Mouse (Mus musculus) intestine, embryonic 14.5 days (tissue): ENCODE results near the gene Map3k5. TPM values are rescaled to one million over a fixed set of nuclear protein-coding genes. Genes with fewer than 3 reads are reported as not detected.

Experiments used
- ATAC-seq: fragments of 200-750 bp; cut with Nextera tagmentation; replicated peaks from 2 replicates; pipeline ENCODE4 v1.8.0; 2017; ENCODE audit warnings: low read depth, moderate number of reproducible peaks, moderate TSS enrichment, moderate library complexity; ENCODE audit not compliant: low FRiP score, low TSS enrichment
- DNase-seq: peaks from one replicate; pipeline ENCODE4 v3.0.0-alpha.2; 2018; ENCODE audit warnings: low spot score
- H3K27ac ChIP-seq: fragments of 300-500 bp; sonication (generic); 2 replicates; pipeline ENCODE4 v1.5.1; 2014; ENCODE audit warnings: low read depth, mild to moderate bottlenecking, control low read depth
- H3K27me3 ChIP-seq: fragments of 300-500 bp; sonication (generic); replicated peaks from 2 replicates; pipeline ENCODE4 v1.6.1; 2014; ENCODE audit warnings: low read length, control low read depth; ENCODE audit not compliant: control insufficient read depth, insufficient read depth
- H3K36me3 ChIP-seq: fragments of 300-500 bp; sonication (generic); 2 replicates; pipeline ENCODE4 v1.6.1; 2014; ENCODE audit warnings: low read length, control low read depth; ENCODE audit not compliant: control insufficient read depth, insufficient read depth
- H3K4me1 ChIP-seq: fragments of 300-500 bp; sonication (generic); replicated peaks from 2 replicates; pipeline ENCODE4 v1.6.1; 2014; ENCODE audit warnings: low read length, control low read depth, mixed read lengths; ENCODE audit not compliant: control insufficient read depth, insufficient read depth
- H3K4me2 ChIP-seq: fragments of 300-500 bp; sonication (generic); 2 replicates; pipeline ENCODE4 v1.6.1; 2014; ENCODE audit warnings: low read length
- H3K4me3 ChIP-seq: fragments of 300-500 bp; sonication (generic); 2 replicates; pipeline ENCODE4 v1.5.1; 2014; ENCODE audit warnings: low read depth, low read length, control low read depth, mixed read lengths
- H3K9ac ChIP-seq: fragments of 300-500 bp; sonication (generic); 2 replicates; pipeline ENCODE4 v1.6.1; 2014; ENCODE audit warnings: mild to moderate bottlenecking, low read length
- H3K9me3 ChIP-seq: fragments of 300-500 bp; sonication (generic); 2 replicates; pipeline ENCODE4 v1.6.1; 2016; ENCODE audit warnings: low read length, control low read depth; ENCODE audit not compliant: control insufficient read depth
- WGBS: fragments of 180-500 bp; shearing (Covaris S2); extraction: QIAGEN DNeasy Blood & Tissue Kit; methylation state at CpG from one replicate; pipeline ENCODE4 v1.1.7; 2014; 5-methylcytosine and 5-hydroxymethylcytosine counted together
- polyA plus RNA-seq: library from polyadenylated mRNA; unstranded; fragments of >200 nt; fragmentation: Nextera tagmentation; extraction: Ambion mirVana; gene quantifications from 2 replicates; pipeline ENCODE4 v1.2.1, GENCODE M21; 2014

Map3k5 gene
- polyA plus RNA-seq, 1 experiment from 2014 or later = 2.8 TPM

- Histone ChIP-seq H3K9me3 (no peaks in the 10 kb centered on the region), H3K4me1 (no peaks in the 10 kb centered on the region), H3K36me3 (no peaks in the 10 kb centered on the region), H3K4me3 (no peak overlapping the region), H3K9ac (no peak overlapping the region), H3K27me3 (no peaks in the 10 kb centered on the region), H3K27ac (no peak overlapping the region), H3K4me2 (no peak overlapping the region)
- DNase-seq (no peak), ATAC-seq (no peak)
- 66% methylated on average over 12 of the region's 12 CpGs for WGBS
These were observed 91.7 kb downstream of the Map3k5 start for GRCm38 (mm10) chr10:20025781-20026520.

- 100% methylated on average over 1 of the region's 1 CpGs for WGBS
- Histone ChIP-seq H3K27me3 (no peaks in the 10 kb centered on the region), H3K4me1 (no peaks in the 10 kb centered on the region), H3K9ac (no peak overlapping the region), H3K27ac (no peak overlapping the region), H3K36me3 (no peaks in the 10 kb centered on the region), H3K9me3 (no peaks in the 10 kb centered on the region), H3K4me2 (no peak overlapping the region), H3K4me3 (no peak overlapping the region)
- ATAC-seq = no peak
- DNase-seq = no peak
These were observed 96.4 kb downstream of the Map3k5 start for GRCm38 (mm10) chr10:20030703-20031102.

- Histone ChIP-seq H3K36me3 (no peaks in the 10 kb centered on the region), H3K27ac (no peak overlapping the region), H3K9ac (no peak overlapping the region), H3K9me3 (no peaks in the 10 kb centered on the region), H3K4me2 (no peak overlapping the region), H3K4me3 (no peak overlapping the region), H3K27me3 (no peaks in the 10 kb centered on the region), H3K4me1 (no peaks in the 10 kb centered on the region)
- 72% methylated on average over 2 of the region's 2 CpGs for WGBS
- DNase-seq = no peak
- no peak for ATAC-seq
These were observed 97.7 kb downstream of the Map3k5 start for GRCm38 (mm10) chr10:20031936-20032335.

- Histone ChIP-seq H3K4me1 (no peaks in the 10 kb centered on the region), H3K27ac (no peak overlapping the region), H3K9ac (no peak overlapping the region), H3K9me3 (no peaks in the 10 kb centered on the region), H3K36me3 (no peaks in the 10 kb centered on the region), H3K4me2 (no peak overlapping the region), H3K27me3 (no peaks in the 10 kb centered on the region), H3K4me3 (no peak overlapping the region)
- 75% methylated on average over 2 of the region's 2 CpGs for WGBS
- DNase-seq (no peak), ATAC-seq (no peak)
These were observed 102.1 kb downstream of the Map3k5 start for GRCm38 (mm10) chr10:20036375-20036774.

GRCm38 (mm10) chr10:20036846-20037245 lies 102.6 kb downstream of the Map3k5 start:
- Histone ChIP-seq H3K9ac (no peak overlapping the region), H3K27ac (no peak overlapping the region), H3K9me3 (no peaks in the 10 kb centered on the region), H3K4me3 (no peak overlapping the region), H3K27me3 (no peaks in the 10 kb centered on the region), H3K36me3 (no peaks in the 10 kb centered on the region), H3K4me2 (no peak overlapping the region), H3K4me1 (no peaks in the 10 kb centered on the region)
- DNase-seq (no peak), ATAC-seq (no peak)
- 65% methylated on average over 7 of the region's 7 CpGs for WGBS

- Histone ChIP-seq H3K9me3 (no peaks in the 10 kb centered on the region), H3K9ac (no peak overlapping the region), H3K27ac (no peak overlapping the region), H3K36me3 (no peaks in the 10 kb centered on the region), H3K4me2 (no peak overlapping the region), H3K4me1 (no peaks in the 10 kb centered on the region), H3K4me3 (no peak overlapping the region), H3K27me3 (no peaks in the 10 kb centered on the region)
- DNase-seq = no peak
- no peak for ATAC-seq
- WGBS = 95% methylated on average over 3 of the region's 3 CpGs
These were observed 105.3 kb downstream of the Map3k5 start for GRCm38 (mm10) chr10:20039531-20039930.

GRCm38 (mm10) chr10:20040116-20040515 lies 105.8 kb downstream of the Map3k5 start:
- no peaks in the 10 kb centered on the region for H3K4me1 ChIP-seq
- no peak for ATAC-seq
- no peak overlapping the region for H3K4me2 ChIP-seq
- H3K9me3 ChIP-seq = no peaks in the 10 kb centered on the region
- WGBS = 58% methylated on average over 7 of the region's 7 CpGs
- H3K27ac ChIP-seq = no peak overlapping the region
- H3K9ac ChIP-seq = no peak overlapping the region
- no peaks in the 10 kb centered on the region for H3K36me3 ChIP-seq
- DNase-seq = no peak
- H3K27me3 ChIP-seq = no peaks in the 10 kb centered on the region
- no peak overlapping the region for H3K4me3 ChIP-seq

GRCm38 (mm10) chr10:20040677-20041076 lies 106.4 kb downstream of the Map3k5 start:
- H3K9me3 ChIP-seq = no peaks in the 10 kb centered on the region
- H3K36me3 ChIP-seq = no peaks in the 10 kb centered on the region
- H3K4me2 ChIP-seq = no peak overlapping the region
- no peak for ATAC-seq
- H3K4me3 ChIP-seq = no peak overlapping the region
- H3K27me3 ChIP-seq = no peaks in the 10 kb centered on the region
- no peak for DNase-seq
- no peak overlapping the region for H3K9ac ChIP-seq
- no peak overlapping the region for H3K27ac ChIP-seq
- H3K4me1 ChIP-seq = 0 out of 2 replicates have a peak, but pooled peaks cover 2% of the 10 kb centered on the region
- 83% methylated on average over 4 of the region's 4 CpGs for WGBS

- Histone ChIP-seq H3K4me3 (no peak overlapping the region), H3K27me3 (no peaks in the 10 kb centered on the region), H3K9ac (no peak overlapping the region), H3K27ac (no peak overlapping the region), H3K4me2 (no peak overlapping the region), H3K4me1 (0 out of 2 replicates have a peak, but pooled peaks cover 3% of the 10 kb centered on the region), H3K9me3 (no peaks in the 10 kb centered on the region), H3K36me3 (no peaks in the 10 kb centered on the region)
- DNase-seq (no peak), ATAC-seq (no peak)
- 93% methylated on average over 8 of the region's 8 CpGs for WGBS
These were observed 107.8 kb downstream of the Map3k5 start for GRCm38 (mm10) chr10:20042081-20042480.
